Mouse (Mus musculus): ENCODE data around the gene Tbpl1.

The Tbpl1 gene

GRCm38 (mm10) chr10:22731272-22732093 is at the start of gene Tbpl1:
Gene Tbpl1 (minus strand): TSS chr10:22731938.
- DNase-seq: peak; percentile 94 to 95

- peak in 1 of 2 experiments; percentile 6 for DNase-seq
These were observed 49.7 kb upstream of the Tbpl1 start for GRCm38 (mm10) chr10:22781466-22781865.

DNA sequence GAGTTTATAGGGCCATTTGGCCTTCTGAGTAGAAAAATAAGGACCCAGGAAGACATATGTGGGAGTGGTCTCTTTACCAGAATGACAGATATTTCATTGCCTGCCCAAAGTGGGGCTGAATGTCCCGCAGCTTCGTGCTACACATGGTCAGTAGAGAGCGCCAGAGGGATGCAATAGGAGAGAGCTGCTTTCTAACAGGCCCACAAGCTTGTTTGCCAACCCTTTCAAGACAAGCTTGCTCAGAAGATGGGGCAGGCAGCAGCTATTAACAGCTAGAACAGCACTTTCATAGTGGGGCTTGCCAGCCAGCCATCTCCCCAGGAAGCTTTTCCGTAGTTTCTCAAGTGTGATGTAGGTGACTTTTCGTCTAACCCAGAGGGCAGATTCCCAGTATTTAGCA is 46.2 kb upstream of the Tbpl1 start:
- no peak for DNase-seq

DNA sequence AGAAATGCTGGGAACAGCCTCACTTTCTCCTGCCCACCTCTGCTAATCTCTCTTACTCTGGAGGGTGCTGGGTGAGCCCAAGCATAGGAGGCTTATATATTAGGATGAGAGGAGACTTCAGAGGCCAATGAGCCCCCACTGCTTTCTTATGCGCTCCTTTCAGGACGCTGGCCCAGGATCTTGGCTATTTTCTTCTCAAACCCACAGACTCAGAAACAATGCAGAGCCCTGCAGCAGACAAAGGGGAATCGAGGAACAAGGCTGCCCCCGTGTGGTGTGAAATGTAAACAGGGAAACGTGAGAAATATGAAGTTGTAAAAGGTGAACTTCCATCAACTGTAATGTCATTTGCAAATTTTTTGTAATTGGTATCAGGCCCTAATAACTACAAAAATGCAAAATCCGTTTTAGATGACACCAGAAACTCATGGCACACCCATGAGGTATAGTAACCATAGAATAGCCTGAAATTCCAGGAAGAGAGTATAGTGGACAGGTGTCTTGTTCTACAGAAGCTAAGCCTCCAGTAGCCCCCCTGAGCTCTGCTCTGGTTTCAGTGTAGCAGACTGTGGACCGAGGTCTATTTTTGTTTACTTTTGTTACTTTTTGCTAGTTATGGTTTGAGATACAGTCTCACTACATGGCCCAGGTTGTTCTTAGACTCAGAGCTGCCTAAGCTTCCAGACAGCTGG is 44.4 kb upstream of the Tbpl1 start:
- DNase-seq: peak in 1 of 2 experiments; percentile 19

DNA sequence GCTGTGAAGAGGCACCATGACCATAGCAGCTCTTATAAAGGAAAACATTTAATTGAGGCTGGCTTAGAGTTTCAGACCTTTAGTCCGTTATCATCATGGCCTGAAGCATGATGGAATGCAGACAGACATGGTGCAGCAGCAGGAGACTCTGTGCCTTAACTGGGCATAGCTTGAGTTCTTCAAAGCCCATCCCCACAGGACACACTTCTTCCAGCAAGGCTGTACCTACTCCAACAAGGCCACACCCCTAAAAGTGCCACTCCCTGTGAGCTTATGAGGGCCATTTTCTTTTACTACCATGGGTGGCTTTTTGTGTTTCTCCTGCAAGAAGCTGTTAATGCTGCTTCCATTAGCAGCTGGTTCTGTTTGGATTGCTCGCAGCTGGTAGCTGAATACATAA is 43.7 kb upstream of the Tbpl1 start:
- DNase-seq: no peak

- DNase-seq: no peak
These were observed 42.9 kb upstream of the Tbpl1 start for GRCm38 (mm10) chr10:22774626-22775025.

GRCm38 (mm10) chr10:22754240-22754639 is 22.5 kb upstream of the Tbpl1 start:
- DNase-seq: no peak

GRCm38 (mm10) chr10:22751175-22751682 is 19.5 kb upstream of the Tbpl1 start:
- no peak for DNase-seq

- no peak for DNase-seq
These were observed 14.9 kb upstream of the Tbpl1 start for GRCm38 (mm10) chr10:22746334-22747322.

DNA sequence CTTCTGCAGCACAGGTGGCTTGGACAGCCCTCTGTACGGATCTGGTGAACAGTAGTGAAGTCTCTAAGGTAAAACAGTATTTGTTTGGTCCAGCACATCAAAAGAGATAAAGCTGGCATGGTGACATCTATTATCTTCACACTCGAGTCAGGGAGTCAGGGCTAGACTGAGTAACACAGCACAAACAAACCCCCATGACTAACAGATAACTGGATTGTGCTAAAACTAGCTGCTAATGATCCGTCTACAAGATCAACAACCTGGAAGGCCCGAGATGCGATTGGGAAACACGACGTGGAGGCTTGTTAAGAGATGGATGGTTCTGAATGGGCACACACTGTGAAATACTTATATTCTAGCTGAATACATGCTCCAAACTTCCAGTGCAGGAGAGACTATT is 14.2 kb upstream of the Tbpl1 start:
- no peak for DNase-seq

DNA sequence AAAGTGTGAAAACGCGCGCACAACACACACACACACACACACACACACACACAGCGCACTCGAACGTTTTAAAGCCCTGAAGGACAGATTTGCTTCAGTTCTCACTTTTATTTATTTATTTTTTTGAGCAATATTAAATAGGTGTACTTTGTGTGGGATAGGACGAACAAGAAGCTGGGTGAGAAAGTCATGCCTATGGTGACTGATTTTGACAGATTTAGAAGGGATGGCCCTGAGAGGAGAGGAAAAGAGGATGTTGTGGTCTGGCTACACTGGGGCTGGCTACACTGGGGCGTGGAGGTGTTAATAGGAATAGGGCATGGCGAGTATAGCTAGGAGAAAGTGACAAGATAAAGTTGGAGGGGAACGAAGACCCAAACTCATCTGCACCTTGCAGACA is 443 bp upstream of the Tbpl1 start:
- DNase-seq: peak; percentile 33 to 47

- no peak for DNase-seq
These were observed 806 bp downstream of the Tbpl1 start for GRCm38 (mm10) chr10:22730992-22731271.

DNA sequence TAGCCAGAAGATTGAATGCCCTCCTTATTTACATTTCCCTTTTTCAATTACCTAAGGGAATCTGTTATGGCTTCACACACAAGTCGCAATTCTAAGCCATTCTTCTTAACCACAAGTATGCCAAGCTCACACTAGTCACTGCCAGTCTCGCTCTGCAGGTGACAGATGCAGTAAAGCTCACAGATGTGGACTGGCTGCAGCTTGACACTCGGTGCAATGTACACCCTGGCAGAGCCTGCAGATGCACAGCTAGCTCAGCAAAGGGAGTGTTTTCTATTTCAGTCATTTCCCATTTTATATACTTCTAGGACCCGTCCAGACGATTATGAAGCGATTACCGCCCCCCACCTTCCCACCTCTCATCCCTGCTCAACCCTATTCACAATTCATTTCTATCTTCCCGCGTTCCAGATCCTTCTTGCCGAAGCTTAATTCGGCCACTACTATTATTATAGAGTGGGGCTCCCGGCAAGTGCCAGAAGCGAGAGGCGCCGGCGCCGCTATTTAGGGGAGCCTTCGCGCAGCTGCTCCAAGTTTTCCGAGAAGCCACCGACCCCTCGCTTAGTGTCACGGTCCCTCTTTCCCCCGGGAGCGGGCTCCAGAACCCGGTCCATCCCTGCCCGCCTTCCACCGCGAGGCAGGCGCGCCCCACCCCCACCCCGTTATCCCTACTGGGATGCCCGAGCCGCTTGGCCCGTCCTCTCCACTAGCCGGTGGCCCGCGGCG is 1.3 kb downstream of the Tbpl1 start:
- DNase-seq: peak; percentile 9 to 11

DNA sequence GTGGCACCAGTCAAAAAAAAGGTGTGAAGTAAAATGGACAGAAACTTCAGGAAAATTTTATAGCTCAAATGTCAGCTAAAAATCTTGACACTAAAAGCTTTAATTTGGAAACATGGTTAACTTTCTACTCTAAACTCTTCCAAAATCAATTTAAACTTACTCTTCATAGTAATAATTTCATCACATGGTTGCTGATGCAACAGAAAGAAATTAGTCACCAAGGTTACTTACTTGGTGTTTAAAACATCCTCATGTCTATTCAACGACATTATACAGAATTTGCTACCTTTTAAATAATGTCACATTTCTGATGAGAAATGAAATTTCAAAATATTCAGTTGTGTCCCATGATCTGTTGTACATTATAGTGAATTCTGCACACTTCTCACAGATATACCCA is 3.5 kb downstream of the Tbpl1 start:
- no peak for DNase-seq

- no peak for DNase-seq
These were observed 5.4 kb downstream of the Tbpl1 start for GRCm38 (mm10) chr10:22726295-22726694.

GRCm38 (mm10) chr10:22725166-22725565 is 6.6 kb downstream of the Tbpl1 start:
- DNase-seq: no peak

DNA sequence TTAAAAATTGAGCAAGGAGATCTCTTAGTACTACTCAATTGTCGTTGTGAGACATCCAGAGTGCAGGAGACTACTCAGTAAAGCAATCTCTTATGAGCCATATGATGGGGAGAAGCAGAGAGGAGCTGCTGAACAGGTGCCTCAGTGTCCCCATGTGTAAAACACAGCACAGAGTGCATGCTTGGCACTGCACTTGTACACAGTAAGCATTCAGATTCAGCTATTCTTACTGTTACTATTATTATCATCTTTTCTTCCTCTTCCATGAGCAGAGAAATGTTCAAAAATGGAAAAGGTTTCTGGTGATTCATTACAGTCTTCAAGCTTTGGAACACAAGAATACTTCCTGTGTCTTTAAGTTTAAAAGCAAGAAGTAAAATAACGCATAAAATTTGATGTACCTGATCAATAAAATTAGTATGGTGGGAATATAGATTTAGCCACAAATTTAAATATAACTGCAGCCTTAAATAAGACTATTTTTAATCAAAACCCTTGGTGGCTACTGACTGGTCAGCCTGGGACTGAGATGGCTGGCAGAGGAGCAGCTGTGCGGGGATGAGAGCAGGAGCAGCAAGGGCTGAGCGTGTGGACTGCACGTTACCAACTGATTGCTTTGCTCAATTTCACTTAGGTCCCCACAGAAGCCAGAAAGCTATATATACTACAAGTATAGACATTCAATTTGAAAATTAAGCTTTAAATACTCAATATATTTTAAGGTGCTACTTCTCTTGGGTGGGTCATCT is 10.8 kb downstream of the Tbpl1 start:
- no peak for DNase-seq

DNA sequence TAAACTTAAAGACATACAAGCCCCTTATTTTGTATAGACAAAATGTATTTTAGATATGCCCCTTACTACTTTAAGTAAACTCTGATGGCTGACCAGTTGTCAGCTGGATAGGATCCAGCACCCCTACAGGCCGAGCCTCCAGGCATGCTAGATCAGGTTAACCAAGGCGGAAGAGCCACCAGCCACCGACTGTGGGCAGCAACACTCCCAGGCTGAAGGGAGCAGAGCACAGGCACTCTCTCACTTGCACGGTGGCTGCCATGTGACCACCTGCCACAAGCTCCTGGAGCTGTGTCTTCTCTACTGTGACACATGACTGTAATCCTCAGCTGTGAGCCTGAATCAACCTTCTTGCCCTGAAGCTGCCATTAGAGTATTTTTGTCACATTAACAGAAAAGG is 13.3 kb downstream of the Tbpl1 start:
- DNase-seq: no peak

DNA sequence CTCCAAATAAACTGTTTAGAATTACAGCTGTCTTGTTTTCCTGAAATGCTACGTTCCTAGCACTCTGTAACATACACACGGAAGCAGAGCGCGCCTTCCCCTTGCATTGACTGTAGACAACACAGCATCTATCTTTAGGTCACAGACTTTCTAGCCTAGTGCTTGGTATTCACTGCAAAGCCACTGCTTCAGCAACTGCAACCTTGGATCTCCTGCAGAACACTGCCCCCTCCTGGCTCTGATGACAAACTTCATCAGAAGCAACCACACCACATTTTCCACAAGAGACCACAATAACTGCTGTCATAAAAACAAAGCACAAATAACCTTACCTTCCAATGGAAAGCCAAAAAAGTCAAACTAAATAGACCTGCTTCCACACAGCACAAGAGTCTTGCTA is 17.2 kb downstream of the Tbpl1 start:
- DNase-seq: peak; percentile 56 to 62

- no peak for DNase-seq
These were observed 18.8 kb downstream of the Tbpl1 start for GRCm38 (mm10) chr10:22712955-22713354.

GRCm38 (mm10) chr10:22710173-22710777 is 21.5 kb downstream of the Tbpl1 start:
- DNase-seq: no peak
